In the genomic region with DNA sequence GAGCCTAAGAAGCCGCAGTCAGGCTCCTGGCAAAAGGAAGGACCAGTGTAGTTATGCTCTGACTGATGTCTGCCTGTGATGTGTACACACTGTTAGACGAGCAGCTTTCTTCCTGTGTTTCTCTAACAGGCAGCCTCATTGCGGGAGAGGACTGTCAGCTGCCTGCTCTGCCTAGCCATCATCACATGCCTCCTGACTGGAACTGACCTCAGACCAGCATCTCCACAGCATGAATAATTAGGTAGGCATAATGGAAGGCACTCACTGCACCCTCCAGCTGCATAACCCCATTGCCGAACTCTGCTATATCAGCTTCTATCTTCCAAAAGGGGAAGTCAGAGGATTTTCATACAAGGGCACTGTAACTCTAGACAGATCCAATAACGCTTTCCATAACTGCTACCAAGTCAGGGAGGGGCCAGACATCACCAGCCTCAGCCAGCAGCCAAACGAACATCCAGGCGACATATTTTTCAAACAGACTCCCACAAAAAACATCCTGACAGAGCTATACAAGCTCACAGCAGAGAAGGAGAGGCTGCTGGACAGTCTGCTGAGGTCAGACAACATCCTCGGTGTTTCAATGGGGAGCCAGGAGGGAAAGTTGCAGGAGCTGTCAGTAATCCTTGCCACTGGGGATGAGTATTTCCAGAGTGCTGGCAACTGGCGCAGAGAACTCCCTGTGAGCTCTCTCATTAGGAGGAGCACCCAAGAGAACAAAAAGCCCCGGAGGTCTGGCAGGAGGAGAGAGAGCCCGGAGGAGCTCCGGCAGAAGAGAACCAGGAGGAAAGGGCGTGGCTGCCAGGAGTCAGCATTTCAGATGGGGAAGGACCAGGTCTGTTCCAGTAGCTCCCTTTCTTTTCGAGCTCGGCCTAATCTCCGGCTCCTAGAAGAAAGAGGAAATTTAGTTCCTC, we compare ENCODE assay signal across 10 mouse cellular contexts. TPM values are rescaled to one million over a fixed set of nuclear protein-coding genes. Genes with fewer than 3 reads are reported as not detected.
DNase-seq lines count a peak whose midpoint lies in the region; ATAC-seq lines count a peak whose summit lies in the region.
"Had no signal": no experiment of that assay in that cellular context is flagged by ENCODE, and none has a peak within 500 bp of the region (broad histone marks: within the 10 kb centered on the region; RNA-seq: fewer than 3 reads in every experiment).

No protein-coding gene starts in this region.

- H3K36me3 ChIP-seq in heart, embryonic 12.5 days = no peaks in the 10 kb centered on the region
- H3K36me3 ChIP-seq in forebrain, embryonic 14.5 days (ENCODE audit: control insufficient read depth, insufficient read depth, low read length) = no peaks in the 10 kb centered on the region

- no peaks in the 10 kb centered on the region for H3K9me3 ChIP-seq in heart, embryonic 12.5 days (replicated peaks)
- H3K9me3 ChIP-seq in forebrain, embryonic 14.5 days (replicated peaks; ENCODE audit: control insufficient read depth, low read length) = no peaks in the 10 kb centered on the region

- peak overlapping the region; percentile 51 for H3K4me2 ChIP-seq in heart, embryonic 12.5 days
- H3K4me2 ChIP-seq in forebrain, embryonic 14.5 days (ENCODE audit: low read length) = no peak overlapping the region

- H3K4me1 ChIP-seq in heart, embryonic 12.5 days (replicated peaks) = peaks cover 14% of the 10 kb centered on the region; the same call in 1 of the 2 replicates
- H3K4me1 ChIP-seq in forebrain, embryonic 14.5 days (ENCODE audit: control insufficient read depth, insufficient read depth, low read length) = no peaks in the 10 kb centered on the region

- H3K9ac ChIP-seq in heart, embryonic 12.5 days = no peak overlapping the region
- no peak overlapping the region for H3K9ac ChIP-seq in forebrain, embryonic 14.5 days (ENCODE audit: low read length)

- WGBS in heart, embryonic 12.5 days = 31% methylated on average over 16 of the region's 16 CpGs
- 43% methylated on average over 16 of the region's 16 CpGs for WGBS in forebrain, embryonic 14.5 days

- intact Hi-C loops in heart, postnatal 36 days (cut with DNase I) = no loop called here

- no peaks in the 10 kb centered on the region for H3K27me3 ChIP-seq in heart, embryonic 12.5 days (replicated peaks)
- H3K27me3 ChIP-seq in forebrain, embryonic 14.5 days (replicated peaks; ENCODE audit: control insufficient read depth, insufficient read depth, low read length) = no peaks in the 10 kb centered on the region

- peak overlapping the region; percentile 13 for H3K4me3 ChIP-seq in heart, embryonic 12.5 days
- H3K4me3 ChIP-seq in forebrain, embryonic 14.5 days (ENCODE audit: low read depth, low read length) = no peak overlapping the region
- H3K4me3 ChIP-seq: erythroblast, embryonic 14.5 days had no signal

- ATAC-seq in heart, embryonic 12.5 days (ENCODE audit: insufficient number of reproducible peaks, low FRiP score) = no peak
- peak; percentile 50; the same call in 1 of the 2 replicates for ATAC-seq in forebrain, embryonic 14.5 days
- no peak for ATAC-seq in erythroblast, adult 5-6 weeks (replicated peaks; ENCODE audit: low FRiP score, poor library complexity, severe bottlenecking)

- DNase-seq in heart, postnatal 36 days = no peak
- DNase-seq in ZHBTc4 (ENCODE audit: low read depth, low spot score) = peak; percentile 13
- peak; percentile 11 for DNase-seq in forebrain, embryonic 14.5 days (ENCODE audit: low spot score)
- peak; percentile 83 for DNase-seq in layer of hippocampus, adult 9-11 months
- no peak for DNase-seq in thymus, postnatal 10 days (ENCODE audit: low spot score in 2 of 2)
- DNase-seq in urinary bladder, postnatal 14 days (ENCODE audit: low spot score) = no peak
- DNase-seq: thymus, postnatal 36 days had no signal

- peak overlapping the region; percentile 24 for H3K27ac ChIP-seq in heart, embryonic 12.5 days (ENCODE audit: poor library complexity, severe bottlenecking)
- H3K27ac ChIP-seq in forebrain, embryonic 14.5 days (ENCODE audit: low read depth, low read length) = no peak overlapping the region

RNA-seq across cellular contexts. Expression of a gene that starts 36.4 kb away (rescaled TPM):
- polyA plus RNA-seq in heart, embryonic 12.5 days (2016; fragmentation: Nextera tagmentation; extraction: Ambion mirVana) = 2.3 and 2.5 TPM in 2 replicates
- 10 to 100 TPM; 25.1 to 36.8 TPM for total RNA-seq in heart, postnatal 36 days (2021)
- 0.10 and 0.57 TPM in 2 replicates for polyA plus RNA-seq in forebrain, embryonic 14.5 days (2014; fragmentation: Nextera tagmentation; extraction: Ambion mirVana)
- total RNA-seq in erythroblast, adult 5-6 weeks (2015; ENCODE audit: low replicate concordance) = 0.42 TPM in 1 of 2 replicates, not detected in the other
- 0.51 and 2.6 TPM in 2 replicates for total RNA-seq in erythroblast, adult 5-6 weeks (2017; ENCODE audit: low replicate concordance)

Comparison
In these comparisons a context has a peak if more than half of its experiments do, and no peak if none do; other contexts are left out.
1. DNase-seq: peak in ZHBTc4 (single experiment), forebrain, embryonic 14.5 days (single experiment) and layer of hippocampus, adult 9-11 months (single experiment); none in heart, postnatal 36 days (0 of 2), thymus, postnatal 10 days (0 of 2) and urinary bladder, postnatal 14 days (single experiment).
2. RNA of a gene that starts 36.4 kb away (total RNA-seq): 25.1 to 36.8 TPM in heart, postnatal 36 days; 0.42 to 2.6 TPM in erythroblast, adult 5-6 weeks; every median in the first group is over 4 times any median in the second.